Comparison of ENCODE assay signal across 12 mouse cellular contexts in genomic region chr8:123043941-123044340, GRCm38 (mm10). TPM values are rescaled to one million over a fixed set of nuclear protein-coding genes. Genes with fewer than 3 reads are reported as not detected.
DNase-seq lines count a peak whose midpoint lies in the region; ATAC-seq lines count a peak whose summit lies in the region.
"Had no signal": no experiment of that assay in that cellular context is flagged by ENCODE, and none has a peak within 500 bp of the region (broad histone marks: within the 10 kb centered on the region; RNA-seq: fewer than 3 reads in every experiment).

No protein-coding gene starts in this region.

- H3K9me3 ChIP-seq in intestine, embryonic 14.5 days (ENCODE audit: control insufficient read depth, low read length): no peaks in the 10 kb centered on the region
- no peaks in the 10 kb centered on the region for H3K9me3 ChIP-seq in intestine, embryonic 15.5 days
- H3K9me3 ChIP-seq in limb, embryonic 12.5 days: no peaks in the 10 kb centered on the region
- H3K9me3 ChIP-seq: hindbrain, embryonic 12.5 days had no signal

- H3K4me2 ChIP-seq in intestine, embryonic 14.5 days (ENCODE audit: low read length): peak overlapping the region; percentile 81; the same call in 1 of the 2 replicates
- H3K4me2 ChIP-seq in intestine, embryonic 15.5 days (replicated peaks): no peak overlapping the region
- peak overlapping the region; percentile 74; the same call in 1 of the 2 replicates for H3K4me2 ChIP-seq in limb, embryonic 12.5 days

- H3K27me3 ChIP-seq in intestine, embryonic 14.5 days (replicated peaks; ENCODE audit: control insufficient read depth, insufficient read depth, low read length): no peaks in the 10 kb centered on the region
- no peaks in the 10 kb centered on the region for H3K27me3 ChIP-seq in intestine, embryonic 15.5 days (replicated peaks)
- H3K27me3 ChIP-seq in limb, embryonic 12.5 days: no peaks in the 10 kb centered on the region
- H3K27me3 ChIP-seq: hindbrain, embryonic 12.5 days had no signal

- no peak overlapping the region for H3K9ac ChIP-seq in intestine, embryonic 14.5 days (ENCODE audit: low read length)
- no peak overlapping the region for H3K9ac ChIP-seq in intestine, embryonic 15.5 days
- H3K9ac ChIP-seq in limb, embryonic 12.5 days (replicated peaks): no peak overlapping the region

- H3K36me3 ChIP-seq in intestine, embryonic 14.5 days (ENCODE audit: control insufficient read depth, insufficient read depth, low read length): no peaks in the 10 kb centered on the region
- no peaks in the 10 kb centered on the region for H3K36me3 ChIP-seq in intestine, embryonic 15.5 days
- peaks cover 17% of the 10 kb centered on the region; the same call in 1 of the 2 replicates for H3K36me3 ChIP-seq in limb, embryonic 12.5 days

- peaks cover 25% of the 10 kb centered on the region for H3K4me1 ChIP-seq in intestine, embryonic 14.5 days (replicated peaks; ENCODE audit: control insufficient read depth, insufficient read depth, low read length)
- peaks cover 11% of the 10 kb centered on the region for H3K4me1 ChIP-seq in intestine, embryonic 15.5 days (replicated peaks)
- H3K4me1 ChIP-seq in limb, embryonic 12.5 days (replicated peaks): peaks cover 28% of the 10 kb centered on the region

- no peak overlapping the region for H3K4me3 ChIP-seq in intestine, embryonic 14.5 days (ENCODE audit: low read depth, low read length)
- no peak overlapping the region for H3K4me3 ChIP-seq in intestine, embryonic 15.5 days (replicated peaks)
- no peak overlapping the region for H3K4me3 ChIP-seq in limb, embryonic 12.5 days (replicated peaks)

- DNase-seq in intestine, embryonic 14.5 days (ENCODE audit: low spot score): no peak
- peak; percentile 79 for DNase-seq in adipocyte (ENCODE audit: low spot score)
- DNase-seq in monocyte, adult 2 months (ENCODE audit: low read depth in 1 of 2, low spot score in 2 of 2): peak; percentile 55 to 70
- no peak for DNase-seq in left cerebral cortex, adult 11 months (ENCODE audit: low spot score)
- DNase-seq in layer of hippocampus, postnatal 25 days (ENCODE audit: extremely low spot score in 1 of 2, low spot score in 1 of 2): no peak
- DNase-seq in adrenal gland, postnatal 10 days: no peak
- DNase-seq: cerebellum, adult 18-20 months; gastrocnemius, postnatal 14 days; right cerebral cortex, adult 18-20 months had no signal

- ATAC-seq in intestine, embryonic 14.5 days (replicated peaks; ENCODE audit: low FRiP score, low TSS enrichment, low read depth): no peak
- ATAC-seq in intestine, embryonic 15.5 days: no peak
- ATAC-seq in limb, embryonic 12.5 days (ENCODE audit: insufficient number of reproducible peaks, insufficient read depth, low FRiP score, low TSS enrichment, low read depth): no peak

- 83% methylated on average over 3 of the region's 3 CpGs for WGBS in intestine, embryonic 14.5 days
- WGBS in intestine, embryonic 15.5 days: 76% methylated on average over 3 of the region's 3 CpGs
- WGBS in limb, embryonic 12.5 days: 93% methylated on average over 3 of the region's 3 CpGs

- no peak overlapping the region for H3K27ac ChIP-seq in intestine, embryonic 14.5 days (ENCODE audit: low read depth)
- H3K27ac ChIP-seq in intestine, embryonic 15.5 days: no peak overlapping the region
- H3K27ac ChIP-seq in limb, embryonic 12.5 days: no peak overlapping the region

RNA-seq across cellular contexts. Expression of gene Ankrd11, which starts 1.9 kb away (rescaled TPM):
- polyA plus RNA-seq in intestine, embryonic 14.5 days (2014; fragmentation: Nextera tagmentation; extraction: Ambion mirVana): 45.9 and 47.4 TPM in 2 replicates
- 50.9 and 53.9 TPM in 2 replicates for polyA plus RNA-seq in intestine, embryonic 15.5 days (2015; fragmentation: Nextera tagmentation; extraction: Ambion mirVana)
- 62.3 and 108 TPM in 2 replicates for polyA plus RNA-seq in limb, embryonic 12.5 days (2016; fragmentation: Nextera tagmentation; extraction: Ambion mirVana)
- total RNA-seq in layer of hippocampus, postnatal 25 days (2021): 100 to 1,000 TPM; 147 to 171 TPM
- total RNA-seq in adrenal gland, postnatal 10 days (2021): 100 to 1,000 TPM in 1 of 2 experiments, 10 to 100 TPM in 1; 73.9 to 103 TPM

RNA-seq across cellular contexts. Expression of gene Spg7, which starts 18.8 kb away (rescaled TPM):
- 46.0 and 47.2 TPM in 2 replicates for polyA plus RNA-seq in intestine, embryonic 14.5 days (2014; fragmentation: Nextera tagmentation; extraction: Ambion mirVana)
- polyA plus RNA-seq in intestine, embryonic 15.5 days (2015; fragmentation: Nextera tagmentation; extraction: Ambion mirVana): 51.7 and 52.5 TPM in 2 replicates
- 63.2 and 63.7 TPM in 2 replicates for polyA plus RNA-seq in limb, embryonic 12.5 days (2016; fragmentation: Nextera tagmentation; extraction: Ambion mirVana)
- 10 to 100 TPM; 54.5 to 72.1 TPM for total RNA-seq in layer of hippocampus, postnatal 25 days (2021)
- 10 to 100 TPM; 64.9 to 82.8 TPM for total RNA-seq in adrenal gland, postnatal 10 days (2021)

RNA-seq across cellular contexts. Expression of gene Rpl13, which starts 58.2 kb away (rescaled TPM):
- polyA plus RNA-seq in intestine, embryonic 14.5 days (2014; fragmentation: Nextera tagmentation; extraction: Ambion mirVana): 1,906 and 1,976 TPM in 2 replicates
- 1,399 and 1,578 TPM in 2 replicates for polyA plus RNA-seq in intestine, embryonic 15.5 days (2015; fragmentation: Nextera tagmentation; extraction: Ambion mirVana)
- 1,503 and 1,509 TPM in 2 replicates for polyA plus RNA-seq in limb, embryonic 12.5 days (2016; fragmentation: Nextera tagmentation; extraction: Ambion mirVana)
- total RNA-seq in layer of hippocampus, postnatal 25 days (2021): 100 to 1,000 TPM; 378 to 449 TPM
- total RNA-seq in adrenal gland, postnatal 10 days (2021): 100 to 1,000 TPM; 682 to 692 TPM

Comparison
In these comparisons a context has a peak if more than half of its experiments do, and no peak if none do; other contexts are left out.
1. DNase-seq: peak in adipocyte (single experiment) and monocyte, adult 2 months (2 of 2); none in intestine, embryonic 14.5 days (single experiment), left cerebral cortex, adult 11 months (single experiment), layer of hippocampus, postnatal 25 days (0 of 2) and adrenal gland, postnatal 10 days (single experiment).